Mouse (Mus musculus) neural tube, embryonic 12.5 days (tissue): Measurements from ENCODE around the gene Asap2. TPM values are rescaled to one million over a fixed set of nuclear protein-coding genes. Genes with fewer than 3 reads are reported as not detected.

Experiments
- ATAC-seq: fragments of 200-750 bp; cut with Nextera tagmentation; 2 replicates; pipeline ENCODE4 v1.8.0; 2017; ENCODE audit warnings: low read depth, mild to moderate bottlenecking, moderate TSS enrichment, moderate library complexity; ENCODE audit not compliant: low FRiP score
- H3K27ac ChIP-seq: fragments of 300-500 bp; sonication (generic); 2 replicates; pipeline ENCODE4 v1.5.1; 2016
- H3K27me3 ChIP-seq: fragments of 300-500 bp; sonication (generic); replicated peaks from 2 replicates; pipeline ENCODE4 v1.6.1; 2016; ENCODE audit warnings: mild to moderate bottlenecking
- H3K36me3 ChIP-seq: fragments of 300-500 bp; sonication (generic); 2 replicates; pipeline ENCODE4 v1.6.1; 2016; ENCODE audit warnings: mild to moderate bottlenecking
- H3K4me1 ChIP-seq: fragments of 300-500 bp; sonication (generic); 2 replicates; pipeline ENCODE4 v1.6.1; 2016
- H3K4me2 ChIP-seq: fragments of 300-500 bp; sonication (generic); replicated peaks from 2 replicates; pipeline ENCODE4 v1.6.1; 2016; ENCODE audit warnings: mild to moderate bottlenecking
- H3K4me3 ChIP-seq: fragments of 300-500 bp; sonication (generic); 2 replicates; pipeline ENCODE4 v1.5.1; 2016
- H3K9ac ChIP-seq: fragments of 300-500 bp; sonication (generic); 2 replicates; pipeline ENCODE4 v1.6.1; 2016; ENCODE audit warnings: mild to moderate bottlenecking
- H3K9me3 ChIP-seq: fragments of 300-500 bp; sonication (generic); 2 replicates; pipeline ENCODE4 v1.6.1; 2016; ENCODE audit warnings: mild to moderate bottlenecking
- WGBS: fragments of 180-500 bp; shearing (Covaris S2); methylation state at CpG from one replicate; pipeline ENCODE4 v1.1.7; 2016; 5-methylcytosine and 5-hydroxymethylcytosine counted together
- polyA plus RNA-seq: library from polyadenylated mRNA; unstranded; fragments of >200 nt; fragmentation: Nextera tagmentation; extraction: Ambion mirVana; gene quantifications from 2 replicates; pipeline ENCODE4 v1.2.1, GENCODE M21; 2016

The Asap2 gene
- polyA plus RNA-seq, 1 experiment from 2014 or later = 16.6 TPM

- WGBS = 90% methylated on average over 4 of the region's 4 CpGs
- H3K9me3 ChIP-seq = no peaks in the 10 kb centered on the region
- no peaks in the 10 kb centered on the region for H3K27me3 ChIP-seq
- no peak for ATAC-seq
- no peaks in the 10 kb centered on the region for H3K4me1 ChIP-seq
- H3K4me2 ChIP-seq = no peak overlapping the region
- no peak overlapping the region for H3K27ac ChIP-seq
- H3K9ac ChIP-seq = no peak overlapping the region
- H3K4me3 ChIP-seq = no peak overlapping the region
- peaks cover 72% of the 10 kb centered on the region for H3K36me3 ChIP-seq
Observed at GRCm38 (mm10) chr12:21265501-21265900, 275.2 kb downstream of the Asap2 start.

- Histone ChIP-seq H3K9me3 (no peaks in the 10 kb centered on the region), H3K27ac (no peak overlapping the region), H3K4me1 (no peaks in the 10 kb centered on the region), H3K27me3 (no peaks in the 10 kb centered on the region), H3K36me3 (peaks cover 75% of the 10 kb centered on the region), H3K4me2 (no peak overlapping the region), H3K4me3 (no peak overlapping the region), H3K9ac (no peak overlapping the region)
- peak; percentile 84 for ATAC-seq
- WGBS = 81% methylated on average over 14 of the region's 14 CpGs
Observed at GRCm38 (mm10) chr12:21265946-21266783, 275.9 kb downstream of the Asap2 start.

- H3K4me2 ChIP-seq = no peak overlapping the region
- peaks cover 76% of the 10 kb centered on the region for H3K36me3 ChIP-seq
- 84% methylated on average over 2 of the region's 2 CpGs for WGBS
- no peaks in the 10 kb centered on the region for H3K9me3 ChIP-seq
- no peaks in the 10 kb centered on the region for H3K4me1 ChIP-seq
- no peak overlapping the region for H3K27ac ChIP-seq
- no peak overlapping the region for H3K9ac ChIP-seq
- ATAC-seq = peak; percentile 10; the same call in 1 of the 2 replicates
- no peak overlapping the region for H3K4me3 ChIP-seq
- H3K27me3 ChIP-seq = no peaks in the 10 kb centered on the region
Observed at GRCm38 (mm10) chr12:21266784-21267098, 276.5 kb downstream of the Asap2 start.

GRCm38 (mm10) chr12:21268083-21268616 lies 277.9 kb downstream of the Asap2 start:
- Histone ChIP-seq H3K9me3 (no peaks in the 10 kb centered on the region), H3K27me3 (no peaks in the 10 kb centered on the region), H3K4me3 (no peak overlapping the region), H3K4me1 (no peaks in the 10 kb centered on the region), H3K4me2 (no peak overlapping the region), H3K9ac (no peak overlapping the region), H3K36me3 (peaks cover 69% of the 10 kb centered on the region), H3K27ac (no peak overlapping the region)
- WGBS = 93% methylated on average over 8 of the region's 8 CpGs
- no peak for ATAC-seq

GRCm38 (mm10) chr12:21274446-21274845 lies 284.2 kb downstream of the Asap2 start:
- Histone ChIP-seq H3K4me3 (no peak overlapping the region), H3K27ac (no peak overlapping the region), H3K4me1 (no peaks in the 10 kb centered on the region), H3K9ac (no peak overlapping the region), H3K27me3 (no peaks in the 10 kb centered on the region), H3K36me3 (peaks cover 31% of the 10 kb centered on the region), H3K4me2 (no peak overlapping the region), H3K9me3 (no peaks in the 10 kb centered on the region)
- ATAC-seq = no peak
- WGBS = 74% methylated on average over 7 of the region's 7 CpGs

- H3K27ac ChIP-seq = no peak overlapping the region
Observed at GRCm38 (mm10) chr12:21277352-21277864, 287.1 kb downstream of the Asap2 start.

GRCm38 (mm10) chr12:21284761-21285441 lies 294.6 kb downstream of the Asap2 start, which contains the start of gene Cpsf3:
Cpsf3 (plus strand) TSS chr12:21285391.
- no peak for ATAC-seq

More at GRCm38 (mm10) chr12:21277352-21277864, 287.1 kb downstream of the Asap2 start:
- no peaks in the 10 kb centered on the region for H3K9me3 ChIP-seq
- 87% methylated on average over 1 of the region's 1 CpGs for WGBS
- no peaks in the 10 kb centered on the region for H3K27me3 ChIP-seq
- H3K4me2 ChIP-seq = no peak overlapping the region
- H3K4me3 ChIP-seq = no peak overlapping the region
- H3K9ac ChIP-seq = no peak overlapping the region
- no peak for ATAC-seq
- 0 out of 2 replicates have a peak, but pooled peaks cover 7% of the 10 kb centered on the region for H3K36me3 ChIP-seq
- no peaks in the 10 kb centered on the region for H3K4me1 ChIP-seq

GRCm38 (mm10) chr12:21285508-21286242 lies 295.4 kb downstream of the Asap2 start:
- peak; percentile 82 for ATAC-seq
- H3K4me2 ChIP-seq = peak overlapping the region; percentile 80

More at GRCm38 (mm10) chr12:21284761-21285441, 294.6 kb downstream of the Asap2 start, which contains the start of gene Cpsf3:
- Histone ChIP-seq H3K9me3 (no peaks in the 10 kb centered on the region), H3K27me3 (no peaks in the 10 kb centered on the region), H3K9ac (peak within 1 kb of the TSS; percentile 79), H3K4me3 (peak within 1 kb of the TSS; percentile 78), H3K36me3 (0 out of 2 replicates have a peak, but pooled peaks cover under 1% of the 10 kb centered on the region), H3K4me2 (peak within 1 kb of the TSS; percentile 80), H3K27ac (peak within 1 kb of the TSS; percentile 70; the same call in 1 of the 2 replicates), H3K4me1 (peaks cover 15% of the 10 kb centered on the region; the same call in 1 of the 2 replicates)
- 56% methylated on average over 11 of the region's 11 CpGs for WGBS

GRCm38 (mm10) chr12:21286243-21286622 lies 296.0 kb downstream of the Asap2 start, which contains the start of gene Itgb1bp1:
Itgb1bp1 (minus strand) TSS chr12:21286284.
- Histone ChIP-seq H3K4me1 (peaks cover 15% of the 10 kb centered on the region; the same call in 1 of the 2 replicates), H3K9ac (peak within 1 kb of the TSS; percentile 79), H3K27me3 (no peaks in the 10 kb centered on the region), H3K4me2 (peak within 1 kb of the TSS; percentile 80), H3K9me3 (no peaks in the 10 kb centered on the region), H3K4me3 (peak within 1 kb of the TSS; percentile 78), H3K27ac (peak within 1 kb of the TSS; percentile 70), H3K36me3 (peaks cover 12% of the 10 kb centered on the region)
- WGBS = under 1% methylated on average over 28 of the region's 28 CpGs
- peak; percentile 97 for ATAC-seq

More at GRCm38 (mm10) chr12:21285508-21286242, 295.4 kb downstream of the Asap2 start:
- Histone ChIP-seq H3K4me3 (peak overlapping the region; percentile 78), H3K27ac (peak overlapping the region; percentile 37; the same call in 1 of the 2 replicates), H3K36me3 (peaks cover 8% of the 10 kb centered on the region), H3K9me3 (no peaks in the 10 kb centered on the region), H3K9ac (peak overlapping the region; percentile 79), H3K27me3 (no peaks in the 10 kb centered on the region), H3K4me1 (peaks cover 15% of the 10 kb centered on the region; the same call in 1 of the 2 replicates)
- WGBS = under 1% methylated on average over 47 of the region's 47 CpGs

- WGBS = 37% methylated on average over 18 of the region's 18 CpGs
Observed at GRCm38 (mm10) chr12:21286712-21287650, 296.7 kb downstream of the Asap2 start.

More at GRCm38 (mm10) chr12:21286712-21287650, 296.7 kb downstream of the Asap2 start:
- ATAC-seq = peak; percentile 44; the same call in 1 of the 2 replicates
- Histone ChIP-seq H3K4me2 (peak overlapping the region; percentile 80), H3K27ac (peak overlapping the region; percentile 70; the same call in 1 of the 2 replicates), H3K9me3 (no peaks in the 10 kb centered on the region), H3K36me3 (peaks cover 18% of the 10 kb centered on the region), H3K4me1 (peaks cover 15% of the 10 kb centered on the region; the same call in 1 of the 2 replicates), H3K4me3 (peak overlapping the region; percentile 78), H3K27me3 (no peaks in the 10 kb centered on the region), H3K9ac (peak overlapping the region; percentile 74)
